Mouse (Mus musculus): ENCODE results near the gene Eif3g.

The Eif3g gene

DNA sequence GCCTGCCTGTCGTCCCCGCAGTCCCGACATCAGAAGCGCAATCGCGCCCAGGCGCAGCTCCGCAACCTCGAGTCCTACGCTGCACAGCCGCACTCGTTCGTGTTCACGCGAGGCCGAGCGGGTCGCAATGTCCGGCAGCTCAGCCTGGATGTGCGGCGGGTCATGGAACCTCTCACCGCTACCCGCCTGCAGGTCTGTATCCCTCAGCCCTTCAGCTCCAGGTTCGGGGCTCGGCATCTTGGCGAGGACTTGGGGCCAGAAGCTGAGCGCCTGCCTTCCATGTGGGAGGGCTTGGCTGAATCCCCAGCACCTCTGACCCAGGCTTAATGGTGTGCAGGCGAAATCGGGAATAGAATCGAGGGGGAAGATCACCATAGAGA, 10.0 kb downstream of the Eif3g start:
- no peak for DNase-seq

DNA sequence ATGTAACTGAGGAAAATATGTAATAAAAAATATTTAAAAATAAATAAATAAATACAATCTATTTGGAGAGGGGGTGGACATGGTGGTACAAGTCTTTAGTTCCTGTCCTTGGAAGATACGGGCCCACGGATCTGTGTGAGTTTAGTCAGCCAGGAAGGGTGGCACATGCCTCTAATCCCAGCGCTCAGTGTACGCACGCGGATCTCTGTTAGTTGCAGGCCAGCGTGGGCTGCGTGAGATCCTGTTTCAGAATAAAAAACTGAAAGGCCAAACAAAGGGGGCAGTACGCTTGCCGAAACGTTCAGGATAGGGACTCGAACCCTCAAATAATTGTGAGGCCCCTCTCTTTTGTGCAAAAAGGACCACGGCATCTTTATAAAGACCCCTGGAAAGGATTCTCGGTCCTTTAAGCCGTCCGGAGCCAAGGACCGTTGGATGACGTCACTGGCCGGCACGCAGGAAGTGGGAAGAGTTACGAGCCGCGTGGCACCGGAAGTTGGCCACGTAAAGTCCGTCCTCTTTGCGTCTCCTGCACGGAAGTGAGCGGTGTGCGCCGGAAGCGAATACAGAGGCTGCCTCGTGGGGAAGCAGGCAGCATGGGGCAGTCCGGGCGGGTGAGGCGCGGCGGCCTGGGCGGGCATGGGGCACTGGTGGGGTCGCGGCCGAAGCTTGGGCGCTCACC, 10.6 kb downstream of the Eif3g start, which contains the start of gene Ppan:
Gene Ppan (plus strand): TSS at position 472 of the 682 bp plus-strand sequence.
- peak; percentile 90 to 94 for DNase-seq

DNA sequence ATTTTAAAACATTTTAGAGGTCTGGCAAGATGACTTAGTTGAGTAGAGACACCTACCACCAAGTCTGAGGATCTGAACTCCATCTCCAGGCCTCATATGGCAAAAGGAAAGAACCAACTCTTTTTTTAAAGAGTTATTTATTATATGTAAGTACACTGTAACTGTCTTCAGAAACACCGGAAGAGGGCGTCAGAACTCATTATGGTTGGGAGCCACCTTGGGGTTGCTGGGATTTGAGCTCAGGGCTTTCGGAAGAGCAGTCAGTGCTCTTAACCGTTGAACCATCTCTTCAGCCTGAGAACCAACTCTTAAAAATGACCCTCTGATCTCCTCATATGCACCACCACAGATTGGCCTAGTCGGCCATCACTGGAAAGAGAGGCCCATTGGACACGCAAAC, 11.2 kb downstream of the Eif3g start:
- no peak for DNase-seq

DNA sequence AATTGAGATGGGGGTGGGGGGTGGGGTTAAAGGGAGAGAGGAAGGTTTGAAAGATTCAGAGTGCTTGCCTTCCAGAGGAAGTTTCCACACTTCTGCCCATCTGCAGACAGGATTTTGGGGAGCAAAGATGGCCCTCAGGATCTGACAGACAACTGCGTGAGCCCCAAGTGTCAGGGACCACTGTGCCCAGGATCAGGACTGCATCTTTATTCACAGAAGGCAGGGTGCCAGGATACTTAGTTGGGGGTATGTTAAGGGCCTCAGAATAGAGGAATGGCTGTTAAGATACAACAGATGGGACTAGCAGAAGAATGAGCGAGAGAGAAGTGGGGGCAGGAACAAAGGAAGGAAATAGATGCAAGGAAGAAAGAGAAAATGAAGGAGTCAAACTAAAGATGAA, 11.9 kb downstream of the Eif3g start:
- no peak for DNase-seq

DNA sequence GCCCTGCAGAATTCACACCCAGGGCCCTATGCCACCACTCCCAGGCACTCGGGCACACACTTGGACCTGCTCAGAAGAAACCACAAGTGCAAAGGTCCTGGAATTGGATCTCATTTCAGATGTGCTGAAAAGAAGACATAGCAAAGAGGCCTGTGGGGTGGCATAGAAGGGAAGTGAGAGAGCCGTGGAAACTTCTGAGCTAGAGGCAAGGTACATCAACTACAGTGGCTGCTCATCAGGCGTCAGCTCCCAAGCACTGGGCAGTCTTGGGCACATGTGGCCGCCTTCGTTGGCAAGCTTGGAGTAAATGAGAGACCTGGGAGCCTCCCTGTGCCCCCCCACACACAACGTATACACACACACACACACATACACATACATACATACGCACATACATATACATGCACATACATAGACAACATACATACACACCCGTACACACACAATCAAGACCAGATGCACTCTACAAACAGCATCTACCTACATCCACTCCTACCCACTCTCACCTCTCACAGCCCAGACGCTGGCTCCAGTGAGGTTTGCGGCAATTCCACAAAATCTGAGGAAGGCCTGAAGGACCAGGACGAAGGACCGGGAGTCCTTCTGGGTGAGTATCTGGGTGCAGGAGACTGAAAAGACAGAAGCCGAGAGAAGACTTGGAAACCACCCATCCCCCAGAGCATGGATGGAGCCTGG, 19.2 kb downstream of the Eif3g start, which contains the start of gene Angptl6:
Gene Angptl6 (minus strand): TSS at position 631 of the 696 bp plus-strand sequence.
- no peak for DNase-seq

DNA sequence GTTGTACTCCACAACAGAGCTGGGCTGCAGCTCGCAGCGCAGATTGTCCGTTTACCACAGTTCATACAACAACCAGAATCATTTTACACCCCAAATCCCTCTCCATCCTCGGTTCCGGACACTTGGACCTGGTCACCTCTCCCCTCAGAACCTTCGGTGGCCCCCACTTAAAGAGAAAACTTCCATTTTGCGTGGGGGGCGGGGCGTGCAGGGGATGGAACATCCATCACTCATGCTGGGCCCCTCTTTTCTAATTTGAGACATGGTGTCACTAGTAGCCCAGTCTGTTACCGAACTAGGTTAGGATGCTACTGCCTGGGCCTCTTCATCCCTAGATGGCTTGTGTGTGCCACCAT, 19.7 kb downstream of the Eif3g start:
- peak in 1 of 2 experiments; percentile 60 for DNase-seq

DNA sequence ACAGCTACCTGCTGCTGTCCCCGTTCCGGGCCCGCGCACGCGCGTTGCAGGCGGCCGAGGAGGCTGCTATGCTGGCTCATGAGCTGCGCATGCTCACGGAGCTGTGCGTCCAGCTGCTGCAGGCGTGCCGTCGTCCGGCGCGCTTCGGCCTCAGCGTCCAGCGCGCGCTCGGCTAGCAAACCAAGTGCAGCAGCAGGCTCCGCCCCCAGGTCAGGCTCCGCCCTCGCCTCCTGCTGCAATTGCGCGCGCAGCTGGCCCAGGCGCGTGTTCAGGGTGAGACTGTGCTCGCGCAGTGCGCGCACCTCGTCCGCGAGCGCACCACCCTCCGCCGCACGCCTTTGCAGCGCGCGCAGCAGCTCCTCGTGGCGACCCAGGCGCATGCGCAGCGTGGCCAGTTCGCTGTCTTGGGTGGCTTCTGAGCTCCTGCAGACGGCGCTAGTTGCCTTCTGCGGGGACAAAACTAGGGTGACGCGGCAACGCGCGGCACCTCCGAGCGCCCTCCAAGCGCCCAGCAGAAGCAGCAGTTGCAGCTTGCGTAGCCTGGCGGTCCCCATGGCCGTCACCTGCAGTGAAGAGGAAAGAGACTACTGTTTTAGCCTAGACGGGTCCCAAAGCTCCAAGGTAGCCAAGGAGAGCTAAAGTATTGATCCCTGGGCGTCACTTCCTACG, 20.2 kb downstream of the Eif3g start:
- peak; percentile 99 for DNase-seq

DNA sequence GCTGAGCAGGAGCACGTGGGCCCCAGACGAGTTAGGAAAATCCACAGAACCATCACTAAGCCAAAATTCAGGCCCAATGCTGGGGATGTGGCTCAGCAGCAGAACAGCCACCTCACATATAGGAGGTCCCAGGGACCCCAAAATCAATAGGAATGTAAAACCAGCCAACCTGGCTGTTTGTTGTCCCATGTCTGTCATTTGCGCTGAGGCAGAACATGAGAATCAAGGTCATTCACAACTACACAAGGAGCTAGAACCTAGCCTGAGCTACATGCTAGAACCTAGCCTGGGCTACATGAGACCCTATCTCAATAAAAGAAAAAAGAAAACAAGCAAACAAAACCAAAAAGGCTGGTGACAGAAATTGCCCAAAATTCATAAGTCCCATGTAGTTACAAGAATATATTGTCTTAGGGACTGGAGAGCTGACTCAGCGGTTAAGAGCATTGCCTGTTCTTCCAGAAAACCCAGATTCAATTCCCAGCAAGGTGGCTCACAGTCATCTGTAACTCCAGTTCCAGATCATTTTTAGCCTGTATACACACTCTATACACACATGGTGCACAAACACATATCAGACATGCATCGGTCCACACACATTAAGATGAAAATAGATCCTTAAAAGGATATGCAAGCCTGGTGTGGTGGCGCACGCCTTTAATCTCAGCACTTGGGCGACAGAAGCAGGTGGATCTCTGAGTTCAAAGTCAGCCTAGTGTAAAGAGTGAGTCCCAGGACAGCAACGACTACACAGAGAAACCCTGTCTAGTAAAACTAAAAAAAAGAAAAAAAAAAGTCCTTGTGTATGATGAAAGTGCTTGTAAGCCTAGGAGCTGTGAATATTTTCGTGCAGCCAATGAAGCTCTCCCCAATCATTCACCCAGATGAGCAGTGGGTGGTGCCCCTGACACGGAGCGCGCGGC, 21.0 kb downstream of the Eif3g start:
- DNase-seq, result no peak

DNA sequence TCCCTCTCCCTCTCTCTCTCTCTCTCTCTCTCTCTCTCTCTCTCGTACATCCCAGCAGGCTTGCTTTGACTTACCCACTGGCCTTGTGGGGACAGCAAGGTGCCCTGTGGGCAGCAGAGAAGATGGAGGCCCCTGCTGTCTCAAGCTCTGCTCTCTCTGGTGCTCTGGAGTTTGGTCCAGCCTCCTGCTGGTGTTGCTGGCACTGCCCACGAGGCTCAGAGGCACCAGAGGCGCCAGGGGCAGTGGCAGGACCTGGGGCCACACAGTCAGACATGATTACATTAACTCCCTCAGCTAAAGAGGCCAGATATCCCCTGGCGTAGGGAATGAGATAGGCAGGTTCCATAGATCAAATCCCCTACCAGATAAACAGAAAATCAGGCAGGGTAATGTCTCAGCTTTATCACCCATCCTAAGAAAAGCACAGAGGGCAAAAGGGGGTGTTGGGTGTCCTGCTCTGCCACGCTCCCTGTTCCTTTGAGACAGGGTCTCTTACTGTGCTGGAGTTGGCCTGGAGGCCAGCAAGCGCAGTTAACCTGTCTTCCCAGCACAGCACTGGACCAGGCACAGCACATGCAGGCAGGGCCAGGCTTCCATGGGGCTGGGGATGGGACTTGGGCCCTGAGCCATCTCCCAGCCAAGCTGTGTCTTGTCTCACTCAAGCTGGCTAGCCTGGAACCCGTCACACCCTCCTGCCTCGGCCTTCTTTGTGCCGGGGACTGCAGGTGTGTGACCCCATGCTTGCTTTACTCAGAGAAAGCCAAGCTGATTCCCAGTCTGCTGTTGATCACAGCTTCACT, 21.9 kb downstream of the Eif3g start:
- no peak for DNase-seq

DNA sequence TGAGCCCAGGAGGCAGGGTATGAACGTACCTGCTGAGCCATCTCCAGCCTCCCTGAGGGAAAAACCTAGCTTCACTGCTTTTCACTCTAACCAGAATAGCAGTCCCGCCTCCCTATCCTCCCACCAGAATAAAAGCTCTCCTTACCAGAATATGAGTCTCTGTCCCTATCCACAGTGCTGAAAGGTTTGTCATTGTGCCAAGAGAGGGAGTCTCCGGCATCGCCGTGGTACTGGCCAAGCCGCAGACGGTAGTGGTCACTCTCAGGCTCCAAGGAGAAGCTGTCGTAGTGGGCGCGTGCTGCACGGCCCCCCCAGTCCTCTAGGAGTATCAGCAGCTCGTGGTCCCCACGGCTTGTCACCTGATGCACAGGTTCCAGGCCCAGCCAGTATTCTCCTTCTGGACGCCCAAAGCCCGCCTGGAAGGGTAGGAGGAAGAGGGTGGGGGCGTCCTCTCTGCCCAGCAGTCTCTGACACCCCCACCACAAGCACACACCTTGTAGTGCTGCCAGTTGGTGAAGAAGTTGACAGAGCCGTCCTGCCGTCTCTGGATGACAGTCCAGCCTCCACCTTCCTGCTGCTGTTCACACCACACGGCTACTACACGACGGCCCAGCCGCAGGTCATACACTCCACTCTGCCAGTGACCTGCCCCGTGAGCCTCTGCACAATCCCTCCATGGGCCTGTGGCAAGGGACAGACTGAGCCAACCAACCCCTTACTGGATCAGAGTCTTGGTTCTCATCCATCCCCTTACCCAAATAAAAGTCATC, 23.2 kb downstream of the Eif3g start:
- no peak for DNase-seq

DNA sequence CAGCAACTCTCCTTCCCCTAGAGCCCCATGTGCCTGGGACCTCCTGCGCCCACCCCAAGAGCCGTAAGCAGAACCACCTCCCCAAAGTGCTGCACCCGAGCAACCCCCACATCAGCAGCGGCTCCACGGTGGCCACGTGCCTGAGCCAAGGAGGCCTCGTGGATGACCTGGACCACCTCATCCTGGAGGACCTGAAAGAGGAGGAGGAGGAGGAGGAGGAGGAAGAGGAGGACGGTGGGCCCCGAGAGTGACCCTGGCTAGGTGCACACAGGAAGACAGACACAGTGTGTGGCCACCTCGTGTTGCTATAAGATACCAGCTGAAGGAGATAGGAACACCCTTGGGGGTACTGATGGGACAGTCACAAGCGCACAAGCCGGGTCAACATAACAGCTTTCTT, 24.9 kb downstream of the Eif3g start:
- no peak for DNase-seq

DNA sequence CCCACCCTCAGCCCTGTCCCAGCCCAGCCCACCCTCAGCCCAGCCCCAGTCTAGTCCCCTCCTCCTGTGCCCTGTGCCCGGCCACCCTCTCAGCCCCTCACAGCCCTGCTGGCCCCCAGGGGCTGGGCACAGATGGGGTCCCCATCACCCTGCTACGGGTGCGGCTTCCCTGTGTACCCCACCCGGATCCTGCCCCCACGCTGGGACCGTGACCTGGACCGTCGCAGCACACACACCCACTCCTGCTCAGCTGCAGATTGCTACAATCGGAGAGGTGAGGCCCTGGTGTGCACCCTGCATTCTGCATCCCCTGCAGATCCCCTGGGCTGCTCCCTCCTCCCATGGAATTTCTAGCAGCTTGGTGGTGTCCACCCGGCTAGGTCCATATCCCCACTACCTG, 25.4 kb downstream of the Eif3g start:
- DNase-seq, result no peak

DNA sequence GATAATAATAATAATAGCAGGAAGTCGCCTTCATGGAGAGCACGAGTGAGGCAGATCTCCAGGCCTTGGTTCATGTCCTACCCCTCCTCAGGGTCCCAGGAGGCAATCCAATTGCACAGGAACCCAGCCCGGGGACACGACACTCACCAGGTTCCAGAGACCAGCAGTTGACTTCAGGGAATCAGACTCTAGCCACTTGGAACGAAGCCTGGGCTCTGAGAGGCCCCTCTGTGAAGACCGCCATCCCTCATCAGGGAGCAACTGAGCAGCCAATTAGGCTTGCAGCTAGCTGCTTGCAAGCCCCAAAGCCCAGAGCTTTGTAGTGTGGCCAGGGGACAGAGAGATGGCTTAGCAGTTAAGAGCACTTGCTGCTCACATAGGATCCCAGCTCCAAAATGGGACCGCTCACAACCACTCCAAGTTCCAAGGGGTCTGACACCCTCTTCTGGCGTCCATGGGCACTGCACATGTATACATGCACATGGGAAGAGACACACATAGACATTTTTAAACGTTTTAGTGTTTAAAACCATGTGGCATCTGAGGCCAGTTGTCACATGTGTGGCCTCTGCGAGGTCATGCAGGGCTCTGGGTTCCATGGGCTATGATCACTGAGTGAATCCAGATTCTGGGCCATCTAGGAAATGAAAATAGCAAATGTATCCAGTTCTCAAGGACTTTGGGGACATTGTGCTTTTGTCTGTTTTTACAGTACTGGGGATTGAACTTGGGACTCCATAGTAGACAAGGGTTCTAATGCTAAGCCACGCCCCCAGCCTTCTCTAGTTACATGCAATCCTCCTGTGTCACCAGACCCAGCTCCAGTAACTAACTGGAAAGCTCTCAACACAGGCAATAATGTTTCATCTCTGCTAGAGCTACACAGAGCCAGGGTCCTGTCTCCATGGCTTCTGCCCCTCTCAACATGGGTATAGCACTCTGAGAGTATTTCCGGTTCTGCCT, 27.9 kb downstream of the Eif3g start:
- DNase-seq, result no peak

DNA sequence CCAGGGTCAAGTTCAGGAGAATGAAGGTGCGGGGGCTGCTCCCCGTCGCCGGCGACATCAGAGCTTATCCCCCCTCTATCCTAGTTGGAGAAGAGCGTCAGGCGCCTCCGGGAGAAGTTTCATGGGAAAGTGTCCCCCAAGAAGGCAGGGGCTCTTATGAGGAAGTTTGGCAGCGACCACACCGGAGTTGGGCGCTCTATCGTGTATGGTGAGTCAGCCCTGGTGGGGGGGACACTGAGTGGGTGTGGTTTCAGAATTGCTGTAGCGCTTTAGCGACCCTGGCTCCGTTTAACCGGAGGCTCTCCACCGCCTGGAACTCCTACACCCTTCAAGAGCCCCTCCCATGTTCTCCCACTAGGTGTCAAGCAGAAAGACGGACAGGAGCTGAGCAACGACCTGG, 29.2 kb downstream of the Eif3g start:
- DNase-seq, result peak in 1 of 2 experiments; percentile 15

DNA sequence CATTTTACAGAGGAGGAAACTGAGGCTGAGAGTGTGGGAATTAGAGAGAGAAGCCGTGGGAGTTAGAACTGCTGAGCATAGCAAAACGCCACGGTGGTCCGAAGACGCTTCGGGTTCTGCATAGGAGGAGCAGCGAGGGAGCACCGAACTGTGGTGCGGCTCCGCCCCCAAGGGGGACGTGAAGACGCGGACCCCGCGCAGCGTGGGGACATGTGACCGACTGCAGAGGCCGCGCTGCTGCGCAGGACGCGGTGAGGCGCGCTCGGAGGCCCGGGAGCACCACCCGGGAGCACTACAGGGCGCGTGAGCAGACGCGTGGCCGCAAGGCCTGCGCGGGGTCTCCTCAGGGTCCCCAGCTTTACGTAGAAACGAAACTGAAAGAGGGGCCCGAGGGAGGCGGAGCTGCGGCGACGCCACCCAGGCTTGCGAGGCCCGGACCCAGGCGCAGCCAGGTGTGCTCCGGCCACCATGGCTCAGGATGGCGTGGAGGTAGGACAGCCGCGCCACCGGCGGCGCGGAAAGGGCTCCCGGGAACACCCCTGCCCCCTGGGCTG, 29.9 kb downstream of the Eif3g start, which contains the start of gene A230050P20Rik:
Gene A230050P20Rik (plus strand): TSS at position 195 of the 554 bp plus-strand sequence.
- peak; percentile 48 to 67 for DNase-seq

DNA sequence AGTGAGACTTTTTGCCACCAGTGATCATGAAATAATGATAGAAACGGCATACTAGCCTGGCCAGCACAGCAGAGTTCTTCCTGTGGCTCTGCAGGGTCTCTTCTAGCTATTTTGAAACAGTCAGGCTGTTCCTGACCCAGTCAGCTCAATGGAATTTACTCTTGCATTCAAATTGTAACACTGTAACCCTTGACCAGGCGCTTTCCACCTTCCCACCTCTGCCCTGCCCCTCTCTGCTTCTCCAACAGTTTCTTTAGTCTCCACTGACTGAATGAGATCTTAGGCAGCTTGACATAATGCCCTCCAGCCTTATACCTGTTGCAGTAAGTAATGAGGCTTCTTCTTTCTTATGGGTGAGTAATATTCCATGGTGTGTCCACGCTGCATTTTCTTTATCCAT, 31.5 kb downstream of the Eif3g start:
- DNase-seq, result no peak

DNA sequence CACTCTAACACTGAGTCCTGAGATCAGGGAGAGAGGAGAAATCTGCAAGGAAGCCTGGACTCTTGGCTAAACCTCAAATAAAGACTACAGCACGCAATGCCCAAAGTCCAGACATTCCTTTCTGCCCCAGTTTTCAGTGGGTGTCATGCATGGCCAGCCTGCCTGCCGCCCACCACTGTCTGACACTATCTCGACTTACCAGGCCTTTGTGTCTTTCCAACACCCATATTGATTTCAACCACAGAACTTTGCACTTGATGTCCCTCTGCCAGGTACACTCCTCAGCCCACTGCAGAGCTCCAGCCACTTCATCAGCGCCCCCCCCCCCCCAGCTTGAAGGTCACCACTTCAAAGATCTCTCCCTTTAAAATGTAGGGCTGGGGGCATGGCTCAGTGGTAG, 36.2 kb downstream of the Eif3g start:
- no peak for DNase-seq

DNA sequence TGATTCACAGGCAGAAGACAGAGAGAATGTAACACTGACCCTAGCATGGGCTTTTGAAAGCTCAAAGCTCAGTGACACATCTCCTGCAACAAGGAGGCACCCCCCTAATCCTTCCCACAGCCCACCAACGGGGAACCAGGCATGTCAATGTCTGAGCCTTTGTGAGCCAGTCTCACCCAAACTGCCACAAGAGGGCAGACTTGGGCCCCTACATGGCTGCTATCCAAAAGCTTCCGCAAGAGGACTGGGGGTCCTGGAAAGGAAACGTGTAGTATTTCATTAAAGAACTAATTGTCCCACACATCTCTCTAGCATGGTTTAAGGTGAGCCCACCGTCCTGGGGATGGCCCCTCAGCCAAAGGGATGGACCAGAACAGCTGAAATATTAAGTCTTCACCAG, 36.6 kb downstream of the Eif3g start:
- peak; percentile 34 to 49 for DNase-seq

DNA sequence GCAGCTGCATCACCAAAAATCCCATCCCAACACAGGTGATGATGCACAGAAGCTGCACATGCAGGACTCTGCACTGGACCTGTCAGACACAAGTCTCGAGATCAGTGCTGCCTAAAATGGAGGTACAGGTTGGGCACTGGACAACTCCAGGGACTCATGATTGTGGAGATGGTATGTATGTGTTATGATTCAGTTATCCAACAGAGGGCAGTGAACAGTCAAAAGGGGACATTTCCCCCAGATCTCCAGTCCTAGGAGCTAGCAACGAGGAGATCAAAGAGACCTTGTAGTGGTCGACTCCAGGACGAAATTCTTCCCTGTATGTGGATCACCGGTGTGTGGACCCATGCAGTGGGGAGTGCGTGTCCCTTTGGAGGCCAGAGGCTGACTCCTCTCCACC, 38.5 kb downstream of the Eif3g start:
- DNase-seq, result no peak

DNA sequence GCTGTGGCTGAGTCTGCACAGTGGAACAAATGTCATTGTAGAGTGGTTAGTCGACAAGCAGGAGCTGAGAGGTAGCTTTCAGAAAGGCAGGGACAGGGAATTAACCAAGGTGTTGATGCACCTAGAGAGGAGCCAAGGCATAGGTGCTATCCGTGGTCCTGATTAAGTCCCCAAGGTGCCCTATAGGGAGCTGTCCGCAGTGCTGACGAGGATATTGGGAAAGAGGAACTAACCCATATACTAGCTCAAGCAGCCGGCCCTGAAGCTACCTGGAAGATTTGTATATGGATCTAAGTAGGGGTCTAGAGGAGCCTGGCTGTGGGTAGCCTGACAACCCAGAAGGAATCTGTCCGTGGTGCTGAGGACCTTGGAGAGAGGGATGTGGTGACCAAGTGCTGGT, 41.3 kb downstream of the Eif3g start:
- DNase-seq, result peak; percentile 29 to 36

Data from thymus, postnatal 36 days (tissue).